In the genomic region with DNA sequence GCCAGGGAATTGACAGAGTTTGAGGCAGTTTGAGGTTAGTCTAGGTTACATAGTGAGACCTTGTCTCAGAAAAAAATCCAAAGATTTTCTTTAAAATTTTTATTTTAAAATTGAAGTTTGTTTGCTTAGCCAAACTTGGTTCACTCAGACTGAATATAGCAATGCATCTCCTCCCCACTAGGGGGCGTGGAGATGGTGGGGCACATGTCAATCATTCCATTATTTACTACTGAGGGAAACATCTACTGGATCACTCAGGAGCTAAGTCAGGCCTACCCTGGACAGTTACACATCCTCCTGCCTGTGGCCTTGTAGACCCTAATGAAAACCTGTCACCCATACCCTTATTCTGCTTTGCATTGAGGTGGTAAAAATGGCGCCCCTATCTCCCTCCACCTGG, we compare ENCODE assay signal across 34 mouse cellular contexts. TPM values are rescaled to one million over a fixed set of nuclear protein-coding genes. Genes with fewer than 3 reads are reported as not detected.
DNase-seq lines count a peak whose midpoint lies in the region; ATAC-seq and TF ChIP-seq lines count a peak whose summit lies in the region.
"Not testable (repeated sequence)": the region's sequence is repeated elsewhere in the genome, so short reads cannot be mapped to it uniquely, and the experiment has no call there.
"Had no signal": no experiment of that assay in that cellular context is flagged by ENCODE, and none has a peak within 500 bp of the region (broad histone marks: within the 10 kb centered on the region; RNA-seq: fewer than 3 reads in every experiment).

No protein-coding gene starts in this region.

- not testable (repeated sequence) for TF ChIP-seq EP300 in liver, postnatal 0 days (IDR thresholded peaks at IDR 0.05; ENCODE audit: low read depth); stomach, postnatal 0 days (optimal IDR thresholded peaks at IDR 0.05)

- not testable (repeated sequence) for H3K4me1 ChIP-seq in intestine, postnatal 0 days (replicated peaks; ENCODE audit: control insufficient read depth, insufficient read depth, low read length); liver, postnatal 0 days (ENCODE audit: insufficient read depth); stomach, postnatal 0 days (replicated peaks; ENCODE audit: control insufficient read depth, insufficient read depth)

- not testable (repeated sequence) for H3K9me3 ChIP-seq in intestine, postnatal 0 days (ENCODE audit: control insufficient read depth); liver, postnatal 0 days (ENCODE audit: low read length); stomach, postnatal 0 days (ENCODE audit: control insufficient read depth, low read length)

- DNase-seq in A20 (ENCODE audit: low read depth, low spot score) (peak; percentile 11), ES-CJ7 (ENCODE audit: low read depth, low spot score) (peak; percentile 28), R1 (ENCODE audit: low read depth, low spot score) (peak; percentile 43)
- peak; percentile 3 for DNase-seq in c-Kit-positive CD71-positive TER-119-positive erythroid progenitor cells, embryonic 14.5 days (ENCODE audit: low spot score)
- DNase-seq in left cerebral cortex, adult 2 months (ENCODE audit: extremely low spot score in 1 of 2, low spot score in 2 of 2); liver, postnatal 0 days; stomach, postnatal 0 days (ENCODE audit: low spot score): not testable (repeated sequence)

- peak; percentile 52 for TF ChIP-seq CTCF in intestine, postnatal 0 days (IDR thresholded peaks at IDR 0.05; ENCODE audit: low read depth)
- peak; percentile 9 for TF ChIP-seq CTCF in left cerebral cortex, adult 2 months (IDR thresholded peaks at IDR 0.05)
- TF ChIP-seq CTCF in liver, postnatal 0 days (IDR thresholded peaks at IDR 0.05; ENCODE audit: low read depth), result peak; percentile 48
- peak; percentile 42 for TF ChIP-seq CTCF in stomach, postnatal 0 days (IDR thresholded peaks at IDR 0.05; ENCODE audit: low read depth)

- not testable (repeated sequence) for H3K36me3 ChIP-seq in intestine, postnatal 0 days (ENCODE audit: control insufficient read depth, insufficient read depth); liver, postnatal 0 days (replicated peaks; ENCODE audit: insufficient read depth, low read length); stomach, postnatal 0 days (ENCODE audit: control insufficient read depth, insufficient read depth, low read length)

- intact Hi-C loops in left cerebral cortex, adult 2 months (cut with DNase I), result loop anchor here (10.0 kb wide), 1 partner anchor 597 kb away; no protein-coding TSS in a partner anchor

- WGBS in intestine, postnatal 0 days, result 53% methylated on average over 2 of the region's 2 CpGs
- whole genome bisulfite sequencing in liver, postnatal 0 days (ENCODE audit: insufficient replicate concordance), result 47% methylated on average over 2 of the region's 2 CpGs
- 54% methylated on average over 2 of the region's 2 CpGs for WGBS in stomach, postnatal 0 days

- H3K27ac ChIP-seq in intestine, postnatal 0 days (ENCODE audit: low read depth, low read length); left cerebral cortex, adult 2 months; liver, postnatal 0 days (ENCODE audit: low read depth); stomach, postnatal 0 days (replicated peaks): not testable (repeated sequence)

- H3K4me3 ChIP-seq in intestine, postnatal 0 days (ENCODE audit: low read depth, low read length); left cerebral cortex, adult 2 months; liver, postnatal 0 days (ENCODE audit: low read depth, low read length); stomach, postnatal 0 days (ENCODE audit: low read depth, low read length): not testable (repeated sequence)

- not testable (repeated sequence) for H3K4me2 ChIP-seq in intestine, postnatal 0 days (replicated peaks; ENCODE audit: low read depth); liver, postnatal 0 days (ENCODE audit: low read depth, low read length); stomach, postnatal 0 days (replicated peaks; ENCODE audit: low read depth)

- not testable (repeated sequence) for H3K27me3 ChIP-seq in intestine, postnatal 0 days (replicated peaks; ENCODE audit: control insufficient read depth, insufficient read depth, low read length); liver, postnatal 0 days (ENCODE audit: insufficient read depth, low read length); stomach, postnatal 0 days (ENCODE audit: control insufficient read depth, insufficient read depth, low read length)

- not testable (repeated sequence) for ATAC-seq in intestine, postnatal 0 days; liver, postnatal 0 days; stomach, postnatal 0 days (ENCODE audit: low FRiP score, low TSS enrichment)

- H3K9ac ChIP-seq in intestine, postnatal 0 days (ENCODE audit: low read depth, low read length); liver, postnatal 0 days (replicated peaks); stomach, postnatal 0 days (ENCODE audit: low read length): not testable (repeated sequence)

RNA-seq across cellular contexts. Expression of a gene that starts 23.7 kb away (rescaled TPM):
- polyA plus RNA-seq in intestine, postnatal 0 days (2015; fragmentation: Nextera tagmentation; extraction: Ambion mirVana), result not detected in 2 replicates
- not detected for total RNA-seq in left cerebral cortex, adult 2 months (2021)
- polyA plus RNA-seq in liver, postnatal 0 days (2015; fragmentation: Nextera tagmentation; extraction: Ambion mirVana), result not detected in 2 replicates
- not detected in 2 replicates for polyA plus RNA-seq in stomach, postnatal 0 days (2015; fragmentation: Nextera tagmentation; extraction: Ambion mirVana)
- total RNA-seq: adrenal gland, adult 8-10 months; ES-E14; gastrocnemius, adult 8-10 months; gastrocnemius, postnatal 4 days; heart, adult 8-10 months; heart, postnatal 10 days; hematopoietic stem cell, adult 5-6 weeks; left cerebral cortex, postnatal 14 days; midbrain, postnatal 0 days had no signal
- polyA plus RNA-seq: C2C12; cortical plate, adult 2 months; embryonic facial prominence, embryonic 10.5 days; embryonic facial prominence, embryonic 15.5 days; forebrain, embryonic 12.5 days; forebrain, postnatal 0 days; heart, embryonic 13.5 days; hindbrain, embryonic 14.5 days; inflammation-experienced regulatory T-cells, adult 6 months; large intestine, adult 2 months; limb, embryonic 12.5 days; liver, embryonic 12.5 days; lung, adult 2 months; myocyte; neural tube, embryonic 12.5 days; stomach, embryonic 16.5 days had no signal

RNA-seq across cellular contexts. Expression of a gene that starts 34.1 kb away (rescaled TPM):
- not detected in 2 replicates for polyA plus RNA-seq in intestine, postnatal 0 days (2015; fragmentation: Nextera tagmentation; extraction: Ambion mirVana)
- not detected for total RNA-seq in left cerebral cortex, adult 2 months (2021)
- polyA plus RNA-seq in liver, postnatal 0 days (2015; fragmentation: Nextera tagmentation; extraction: Ambion mirVana), result not detected in 2 replicates
- polyA plus RNA-seq in stomach, postnatal 0 days (2015; fragmentation: Nextera tagmentation; extraction: Ambion mirVana), result not detected in 2 replicates
- total RNA-seq: adrenal gland, adult 8-10 months; ES-E14; gastrocnemius, adult 8-10 months; gastrocnemius, postnatal 4 days; heart, adult 8-10 months; heart, postnatal 10 days; hematopoietic stem cell, adult 5-6 weeks; left cerebral cortex, postnatal 14 days; midbrain, postnatal 0 days had no signal
- polyA plus RNA-seq: C2C12; cortical plate, adult 2 months; embryonic facial prominence, embryonic 10.5 days; embryonic facial prominence, embryonic 15.5 days; forebrain, embryonic 12.5 days; forebrain, postnatal 0 days; heart, embryonic 13.5 days; hindbrain, embryonic 14.5 days; inflammation-experienced regulatory T-cells, adult 6 months; large intestine, adult 2 months; limb, embryonic 12.5 days; lung, adult 2 months; midbrain, embryonic 12.5 days; midbrain, postnatal 0 days; myocyte; neural tube, embryonic 12.5 days; stomach, embryonic 16.5 days had no signal
